Mouse (Mus musculus) gastrocnemius, postnatal 10 days (tissue): Measurements from ENCODE around the gene Usp29. TPM values are rescaled to one million over a fixed set of nuclear protein-coding genes. Genes with fewer than 3 reads are reported as not detected.
A peak's percentile ranks its signal among the peaks of the same experiment; 100 is the strongest.
"Not testable (repeated sequence)": the region's sequence is repeated elsewhere in the genome, so short reads cannot be mapped to it uniquely, and the experiment has no call there.

Experiments
- DNase-seq: peaks from one replicate; pipeline ENCODE4 v3.0.0; 2021; ENCODE audit warnings: mixed read lengths
- microRNA-seq, 2 experiments: library from miRNA; unstranded; fragments of <30 nt; microRNA quantifications; one replicate each; pipeline ENCODE4 v1.2.0; 2021
- total RNA-seq, 2 experiments: library from RNA; stranded (reverse); gene quantifications; 2 replicates each; pipeline ENCODE4 v1.2.3; 2021

The Usp29 gene
- total RNA-seq, 2 experiments from 2014 or later = 5.9 to 6.5 TPM

- no peak for DNase-seq
These were observed 195.8 kb downstream of the Usp29 start for GRCm38 (mm10) chr7:6925926-6926730.

GRCm38 (mm10) chr7:6926731-6926995 lies 196.3 kb downstream of the Usp29 start:
- DNase-seq = no peak

DNA sequence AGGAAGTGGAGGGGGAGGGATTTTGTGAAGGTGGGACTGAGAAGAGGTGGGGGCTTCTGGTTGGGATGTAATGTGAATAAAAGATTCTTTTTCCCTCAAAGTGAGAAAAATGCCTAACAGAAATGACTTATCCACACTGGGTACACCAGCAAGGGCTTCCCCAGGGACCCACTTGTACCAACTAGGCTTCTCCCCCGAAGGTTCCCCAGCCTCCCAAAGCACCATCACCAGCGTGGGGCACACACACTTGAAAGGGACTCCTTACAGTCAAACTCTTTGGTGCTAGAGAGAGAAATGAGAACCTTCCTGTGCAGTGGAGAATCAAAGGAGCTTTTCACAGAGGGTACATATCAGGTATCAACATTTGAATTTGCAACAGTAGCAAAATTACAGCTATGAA lies 198.9 kb downstream of the Usp29 start:
- DNase-seq = no peak

- no peak for DNase-seq
These were observed 204.4 kb downstream of the Usp29 start for GRCm38 (mm10) chr7:6934741-6935140.

GRCm38 (mm10) chr7:6937040-6937439 lies 206.7 kb downstream of the Usp29 start:
- peak; percentile 81 for DNase-seq

DNA sequence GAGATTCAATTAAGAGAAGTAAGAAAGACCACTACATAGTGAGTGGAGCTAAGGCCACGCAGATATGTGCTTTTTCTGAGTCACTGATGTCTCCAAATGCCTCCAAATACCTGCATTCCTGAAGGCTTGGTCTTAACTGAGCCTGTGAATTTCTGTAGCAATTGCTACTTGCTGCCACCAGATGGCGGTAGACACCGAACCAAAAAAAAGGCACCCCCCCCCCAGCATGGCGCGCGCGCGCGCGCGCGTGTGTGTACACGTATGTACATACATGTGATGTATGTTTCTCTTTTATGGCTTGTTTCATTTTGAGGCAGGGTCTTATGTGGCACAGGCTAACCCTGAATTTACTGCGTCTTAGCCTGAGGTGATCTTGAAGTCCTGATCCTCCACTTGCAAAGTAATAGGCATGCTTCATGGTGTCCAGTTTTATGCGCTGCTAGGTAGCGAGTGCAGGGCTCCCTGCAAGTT lies 210.4 kb downstream of the Usp29 start:
- DNase-seq = no peak

DNA sequence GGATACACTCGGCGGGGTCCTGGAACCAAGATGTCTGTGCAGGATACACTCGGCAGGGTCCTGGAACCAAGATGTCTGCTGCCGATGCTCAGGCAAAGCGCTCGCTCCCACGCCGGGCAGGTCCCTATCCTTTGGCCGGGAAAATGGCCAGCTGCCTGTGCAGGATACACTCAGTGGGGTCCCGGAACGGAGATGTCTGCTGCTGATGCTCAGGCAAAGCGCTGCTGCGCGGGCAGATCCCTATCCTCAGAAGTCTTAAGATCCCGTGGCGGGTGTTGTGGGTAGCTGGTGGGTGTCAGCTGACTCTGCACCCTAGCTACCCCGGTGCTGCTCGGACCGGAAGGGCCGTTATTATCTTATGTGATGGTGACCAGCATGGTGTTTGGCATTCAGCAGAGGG lies 217.7 kb downstream of the Usp29 start:
- not testable (repeated sequence) for DNase-seq

- no peak for DNase-seq
These were observed 226.2 kb downstream of the Usp29 start for GRCm38 (mm10) chr7:6956576-6956975.

GRCm38 (mm10) chr7:6958574-6958973 lies 228.2 kb downstream of the Usp29 start:
- no peak for DNase-seq

- no peak for DNase-seq
These were observed 243.2 kb downstream of the Usp29 start for GRCm38 (mm10) chr7:6973566-6973965.

- no peak for DNase-seq
These were observed 246.5 kb downstream of the Usp29 start for GRCm38 (mm10) chr7:6976890-6977289.

DNA sequence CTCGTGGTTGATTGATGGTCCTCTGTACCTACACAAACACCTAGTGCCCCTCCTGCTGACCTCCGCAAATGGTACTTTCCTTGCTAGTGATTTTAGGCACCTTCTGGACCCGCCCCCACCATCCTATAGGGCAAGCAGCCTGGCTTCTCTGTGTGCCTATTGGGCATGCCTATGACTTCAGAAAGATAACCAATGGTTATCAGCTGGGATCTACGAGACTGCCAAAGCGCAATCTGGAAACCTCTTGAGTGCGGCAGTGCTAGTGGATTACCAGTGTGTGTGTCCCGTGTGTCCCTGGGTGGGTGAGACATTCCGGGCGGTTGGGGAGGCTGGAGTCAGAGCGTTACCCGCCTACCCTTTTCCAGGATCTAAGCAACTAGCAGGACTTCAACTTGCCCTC lies 264.9 kb downstream of the Usp29 start, which contains the start of gene Aurkc:
TSS of gene Aurkc (plus strand) at position 50 of the 400 bp plus-strand sequence.
- DNase-seq = not testable (repeated sequence)

DNA sequence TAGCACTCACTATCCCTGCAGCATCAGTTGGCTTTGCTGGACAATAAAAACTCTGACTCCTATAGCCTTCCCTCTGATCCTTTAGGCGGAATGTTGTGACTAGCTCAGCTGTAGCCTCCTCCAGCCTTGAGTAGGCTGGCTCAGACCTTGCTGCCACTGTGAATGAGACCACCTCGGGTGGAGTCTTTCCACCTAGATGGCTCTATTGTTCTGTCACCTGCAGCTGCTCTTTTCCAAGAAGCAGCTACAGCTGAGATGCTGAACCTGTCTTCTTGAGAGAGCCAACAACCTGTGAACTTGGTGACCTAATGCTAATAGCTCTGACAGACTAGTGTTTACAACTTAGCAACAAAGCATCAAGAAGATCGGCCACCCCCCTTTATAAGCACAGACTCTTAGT lies 268.5 kb downstream of the Usp29 start:
- not testable (repeated sequence) for DNase-seq

DNA sequence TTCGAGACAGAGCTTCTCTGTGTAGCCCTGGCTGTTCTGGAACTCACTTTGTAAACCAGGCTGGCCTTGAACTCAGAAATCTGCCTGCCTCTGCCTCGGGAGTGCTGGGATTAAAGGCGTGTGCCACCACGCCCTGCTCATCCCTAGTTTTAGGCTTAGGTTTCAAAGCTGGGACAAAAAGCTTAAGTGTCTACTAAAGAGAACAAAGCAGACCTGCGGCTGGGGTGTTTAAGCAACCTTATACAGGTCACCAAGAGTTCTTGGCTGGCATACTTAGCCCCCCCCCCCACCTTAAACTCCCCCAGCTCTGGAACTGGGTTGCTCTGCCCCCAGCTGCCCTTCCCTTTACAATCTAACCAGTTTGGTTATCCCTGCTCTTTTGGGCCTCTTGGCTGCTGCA lies 275.1 kb downstream of the Usp29 start:
- DNase-seq = not testable (repeated sequence)

Small RNA genes lying within 50 kb of the gene (microRNA-seq; reads per million reads assigned to microRNA genes)
- gene Mir3099 = 41.4 to 60.1 reads per million in 2 experiments

Other genes with a start within 250 kb of the Usp29 start
- not detected for gene Olfr5, start 243.6 kb upstream of the Usp29 start, total RNA-seq
- gene Olfr1347, start 230.8 kb upstream of the Usp29 start, total RNA-seq = not detected
- not detected for gene Olfr1348, start 221.8 kb upstream of the Usp29 start, total RNA-seq
- gene Olfr1349, start 207.6 kb upstream of the Usp29 start, total RNA-seq = not detected
- gene Olfr1350, start 165.7 kb upstream of the Usp29 start, total RNA-seq = not detected
- 100 to 1,000 TPM; 112 to 137 TPM for gene Zim1, start 34.1 kb upstream of the Usp29 start, total RNA-seq
- gene Peg3, start 147 bp upstream of the Usp29 start, total RNA-seq = 100 to 1,000 TPM; 160 to 196 TPM